Mouse (Mus musculus) mouse trophoblast stem cell (cell line): ENCODE measurements around the gene Zbtb16.

Experiments used
- in situ Hi-C, 2 experiments: fragments of 300-500 bp; cut with MseI, MboI; formaldehyde crosslinking; loops; 2 replicates in 1 of 2; 3 replicates in 1 of 2; pipeline ENCODE4 v1.15.1; 2025

The Zbtb16 gene

DNA sequence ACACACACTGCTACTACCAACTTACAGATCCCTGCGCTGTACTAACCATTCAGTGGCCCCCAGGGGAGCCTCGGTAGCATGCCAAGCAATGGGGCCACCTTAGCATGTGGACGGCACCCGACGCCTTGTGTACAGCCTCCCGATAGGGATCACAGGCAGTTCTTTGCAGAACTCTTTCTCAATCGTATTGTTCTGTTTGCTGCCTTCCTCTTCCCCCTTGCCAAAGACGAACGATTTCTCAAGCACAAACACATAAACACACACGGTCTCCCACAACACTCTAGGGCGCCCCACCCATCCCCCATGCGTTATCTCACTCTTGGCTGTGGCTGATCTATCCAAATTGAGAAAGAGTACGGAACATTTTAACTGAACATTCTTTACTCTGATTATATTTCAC lies 91.1 kb downstream of the Zbtb16 start:
- in situ Hi-C loops = no loop called here

DNA sequence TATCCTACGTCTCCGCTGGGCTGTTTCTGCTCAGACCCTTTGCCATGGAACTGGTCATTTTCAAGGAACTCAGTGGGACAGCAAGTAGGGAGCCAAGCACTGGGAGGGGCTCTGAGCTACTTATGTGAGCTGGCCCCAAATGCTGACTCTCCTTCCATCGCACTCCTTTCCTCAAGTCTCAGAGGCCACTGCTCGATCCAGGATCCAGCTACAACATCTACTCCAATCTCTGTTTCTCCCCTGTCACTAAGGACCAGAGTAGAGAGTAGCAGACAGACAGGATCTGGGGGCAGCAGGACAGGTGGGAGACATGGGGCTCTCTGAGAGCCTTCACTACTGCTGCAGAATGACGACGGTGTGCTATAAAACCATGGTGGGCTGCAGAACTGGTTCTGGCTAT lies 91.6 kb downstream of the Zbtb16 start:
- in situ Hi-C loops = no loop called here

DNA sequence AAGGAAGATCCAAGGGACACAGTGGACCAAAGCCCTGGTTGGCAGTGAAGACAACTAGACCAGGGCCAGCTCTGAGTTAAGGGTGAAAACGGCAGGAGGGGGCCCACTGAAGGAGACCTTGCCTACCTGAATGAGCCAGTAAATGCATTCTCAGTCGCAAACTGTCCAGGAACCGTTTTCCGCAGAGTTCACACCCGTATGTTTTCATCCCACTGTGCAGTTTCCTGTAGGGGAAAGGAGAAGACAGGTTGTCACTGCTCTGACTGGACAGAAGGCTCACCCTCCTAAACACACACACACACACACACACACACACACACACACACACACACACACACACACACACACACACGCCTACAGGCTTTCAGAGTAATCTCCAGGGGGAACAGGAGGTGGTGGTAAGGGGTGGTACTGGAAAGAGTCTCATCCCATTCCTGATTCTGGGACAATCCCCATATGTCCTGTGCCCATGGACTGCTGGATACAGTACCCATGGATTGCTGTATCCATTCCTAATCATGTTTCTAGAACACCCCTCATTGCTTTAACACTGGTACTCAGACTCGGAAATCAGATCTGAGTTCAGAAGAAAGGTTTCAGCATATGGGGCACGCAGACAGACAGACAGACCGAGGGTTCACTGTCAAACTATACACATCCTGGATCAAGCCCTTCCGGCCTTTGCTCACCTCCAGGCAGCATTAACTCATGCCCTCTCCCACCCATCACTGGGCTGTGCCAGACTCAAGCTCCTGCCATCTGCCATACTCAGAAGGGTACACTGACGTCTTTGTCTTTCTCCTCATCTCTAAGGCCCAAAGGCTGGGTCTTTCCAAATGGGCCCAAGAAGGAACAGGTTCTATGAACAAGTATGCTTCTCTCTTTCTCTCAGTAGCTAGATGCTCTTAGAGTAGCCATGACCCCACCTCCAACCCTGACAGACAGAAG lies 92.4 kb downstream of the Zbtb16 start:
- in situ Hi-C loops = no loop called here

DNA sequence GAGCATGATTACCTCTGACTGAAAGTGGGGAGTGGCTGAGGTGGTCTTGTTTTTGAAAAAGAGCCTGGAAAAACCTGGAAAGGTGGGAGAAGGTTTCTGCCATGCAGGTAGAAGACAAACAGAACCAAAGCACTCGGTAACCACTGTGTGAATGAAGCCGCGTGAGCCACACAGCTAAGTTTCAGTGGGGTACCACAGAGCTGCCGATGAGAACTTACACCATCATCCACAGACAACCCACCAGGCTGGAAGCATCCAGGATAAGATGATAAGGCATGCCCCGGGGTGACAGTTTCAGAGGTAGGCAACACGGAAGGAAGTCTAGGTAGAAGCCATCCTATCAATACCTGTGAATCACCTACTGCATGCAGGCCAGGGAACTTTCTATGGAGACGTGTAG lies 93.9 kb downstream of the Zbtb16 start:
- in situ Hi-C loops = no loop called here

DNA sequence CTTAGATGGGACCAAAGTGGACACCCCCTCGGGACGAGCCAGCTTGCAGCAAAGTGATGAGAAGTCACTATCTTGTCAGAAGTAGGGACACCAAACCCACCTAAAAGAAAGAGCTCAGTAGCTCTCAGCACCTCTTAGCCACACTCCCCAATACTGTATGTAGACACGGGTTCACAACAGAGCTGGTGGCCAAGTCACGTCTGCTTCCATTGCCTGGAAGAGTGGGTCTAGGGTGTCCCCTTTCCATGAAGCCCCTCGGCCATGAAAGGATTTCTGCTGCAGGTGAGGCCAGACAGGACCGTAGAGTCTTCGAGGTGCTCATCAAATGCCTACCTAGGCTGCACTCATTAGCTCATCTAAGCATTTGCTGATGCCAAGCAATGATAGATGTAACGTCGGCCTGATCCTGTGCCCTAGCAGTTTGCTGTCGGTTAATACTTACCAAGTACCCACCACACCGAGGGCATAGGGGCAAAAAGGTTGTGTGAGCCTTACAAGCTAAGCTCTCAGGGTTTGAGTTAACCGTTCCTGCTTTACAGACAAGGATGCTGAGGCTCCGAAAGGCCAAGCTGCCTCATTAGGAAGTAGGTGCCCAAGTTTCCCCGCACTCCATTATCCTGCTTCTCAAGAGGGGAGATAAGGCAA lies 94.5 kb downstream of the Zbtb16 start:
- in situ Hi-C loops = no loop called here

DNA sequence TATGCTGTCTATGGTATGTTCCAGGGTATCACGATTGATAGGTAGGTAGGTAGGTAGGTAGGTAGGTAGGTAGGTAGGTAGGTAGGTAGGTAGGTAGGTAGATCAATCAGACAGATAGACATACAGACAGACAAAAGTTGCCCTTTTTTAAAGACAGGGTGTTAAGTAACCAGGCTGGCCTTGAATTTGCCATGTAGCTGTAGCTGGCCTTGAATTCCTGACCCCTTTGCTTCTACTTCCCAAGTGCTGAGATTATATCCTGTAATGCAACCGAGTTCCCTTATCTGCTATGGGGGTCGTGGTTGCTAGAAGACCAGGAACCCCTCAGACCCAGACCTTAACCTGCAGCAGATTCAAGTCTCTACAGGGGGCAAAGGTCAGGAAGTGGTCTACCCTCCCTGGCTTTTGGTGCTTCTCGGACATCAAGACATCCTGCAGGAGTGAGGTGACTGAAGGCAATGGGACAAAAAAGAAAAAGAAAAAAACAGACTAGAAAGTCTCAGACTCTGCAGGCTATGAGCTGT lies 95.2 kb downstream of the Zbtb16 start:
- in situ Hi-C loops = no loop called here

DNA sequence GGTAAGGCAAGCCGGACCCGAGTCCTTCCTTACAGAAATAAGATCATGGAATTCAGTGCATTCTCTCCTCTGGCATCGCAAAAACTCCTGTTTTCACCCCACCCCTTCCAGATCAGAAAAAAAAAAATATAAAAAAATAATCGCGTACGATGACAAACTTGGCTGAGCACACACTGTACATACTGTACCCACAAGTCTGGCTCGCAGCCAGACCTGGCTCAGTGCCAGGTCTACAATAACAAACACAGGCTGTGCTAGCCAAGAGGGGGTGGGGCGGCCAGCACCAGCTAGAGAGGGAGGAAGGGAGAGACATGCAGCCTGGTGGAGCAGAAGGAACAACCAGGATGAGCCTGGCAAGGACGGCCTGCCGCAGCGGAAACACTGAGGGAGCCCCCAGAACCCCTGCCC lies 95.9 kb downstream of the Zbtb16 start:
- in situ Hi-C loops = no loop called here

DNA sequence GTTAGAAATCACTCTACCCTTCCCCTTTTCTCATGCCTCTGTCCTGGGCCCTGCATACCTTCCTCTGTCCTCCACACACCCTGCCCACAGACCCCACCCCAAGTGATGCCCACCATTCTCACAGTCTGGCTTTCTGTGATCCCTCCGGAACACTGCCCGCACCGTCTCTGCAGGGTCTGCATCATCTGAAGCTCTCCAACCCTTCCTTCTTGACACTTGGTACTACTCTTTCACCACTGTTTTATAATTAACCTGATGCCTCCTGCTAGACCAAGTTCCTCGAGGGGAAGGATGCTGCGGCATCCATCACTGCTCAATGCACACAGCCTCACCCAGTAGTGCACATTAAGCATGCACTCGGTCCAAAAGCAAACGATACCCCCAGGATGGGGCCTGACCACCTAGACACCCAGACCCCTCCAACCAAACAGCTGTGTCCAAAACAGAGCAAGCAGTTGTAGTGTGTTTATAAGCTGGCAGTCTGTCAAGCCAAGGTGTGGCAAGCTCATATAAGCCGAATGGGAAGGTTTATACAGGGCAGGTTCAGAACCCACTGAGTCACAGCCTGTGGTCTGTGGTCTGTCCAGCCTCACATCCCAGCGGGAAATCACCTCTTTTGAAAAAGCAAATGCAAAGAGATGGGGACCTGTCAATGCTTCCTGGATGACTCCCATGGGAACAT lies 97.1 kb downstream of the Zbtb16 start:
- in situ Hi-C loops = no loop called here

DNA sequence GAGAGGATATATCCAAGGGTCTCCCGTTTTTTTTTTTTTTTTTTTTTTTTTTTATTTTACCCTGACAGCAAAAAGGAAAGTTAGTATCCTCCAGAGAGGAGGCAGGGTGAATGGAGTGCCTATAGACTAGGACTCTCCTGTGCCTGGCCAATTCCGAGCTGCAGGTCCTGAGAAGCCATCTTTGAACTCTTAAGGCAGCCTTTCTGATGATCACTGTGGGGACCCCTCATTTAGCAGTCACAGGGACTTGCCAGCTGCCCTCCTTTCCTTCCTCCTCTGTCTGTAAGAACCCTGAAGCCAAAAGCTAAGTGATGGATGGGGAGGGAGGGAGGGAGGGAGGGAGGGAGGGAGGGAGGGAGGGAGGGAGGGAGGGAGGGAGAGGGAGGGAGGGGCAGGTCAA lies 98.1 kb downstream of the Zbtb16 start:
- in situ Hi-C loops = no loop called here

DNA sequence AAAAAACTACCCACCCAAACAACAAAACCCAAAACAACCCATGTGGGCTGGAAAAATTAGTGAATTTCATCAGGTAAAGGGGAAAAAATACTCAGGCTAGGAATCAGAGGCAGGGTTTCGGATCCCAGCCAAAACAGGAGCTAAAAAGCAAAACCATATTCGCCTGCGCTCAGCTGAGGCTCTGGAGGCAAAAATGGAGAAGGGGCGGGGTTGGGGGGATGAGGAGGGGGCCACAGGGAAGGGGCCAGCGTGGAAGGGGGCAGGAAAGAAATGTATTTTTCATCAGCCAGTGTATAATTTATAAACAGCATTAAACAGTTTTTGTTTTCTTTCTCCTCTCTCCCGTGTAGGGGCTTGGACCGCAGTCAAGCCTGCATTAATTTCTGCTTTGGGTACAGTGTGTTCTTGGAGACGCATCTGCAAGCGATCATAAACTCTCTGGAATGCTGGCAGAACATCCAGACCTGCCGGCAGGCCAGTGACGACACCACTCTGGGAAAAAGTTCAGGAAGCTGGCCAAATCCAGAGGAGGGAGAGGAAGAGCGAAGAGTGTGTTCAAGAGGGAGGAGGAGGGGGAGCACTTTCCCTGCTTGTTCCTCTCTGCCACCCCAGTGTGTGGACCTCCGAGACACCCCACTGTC lies 98.7 kb downstream of the Zbtb16 start:
- in situ Hi-C loops = no loop called here

DNA sequence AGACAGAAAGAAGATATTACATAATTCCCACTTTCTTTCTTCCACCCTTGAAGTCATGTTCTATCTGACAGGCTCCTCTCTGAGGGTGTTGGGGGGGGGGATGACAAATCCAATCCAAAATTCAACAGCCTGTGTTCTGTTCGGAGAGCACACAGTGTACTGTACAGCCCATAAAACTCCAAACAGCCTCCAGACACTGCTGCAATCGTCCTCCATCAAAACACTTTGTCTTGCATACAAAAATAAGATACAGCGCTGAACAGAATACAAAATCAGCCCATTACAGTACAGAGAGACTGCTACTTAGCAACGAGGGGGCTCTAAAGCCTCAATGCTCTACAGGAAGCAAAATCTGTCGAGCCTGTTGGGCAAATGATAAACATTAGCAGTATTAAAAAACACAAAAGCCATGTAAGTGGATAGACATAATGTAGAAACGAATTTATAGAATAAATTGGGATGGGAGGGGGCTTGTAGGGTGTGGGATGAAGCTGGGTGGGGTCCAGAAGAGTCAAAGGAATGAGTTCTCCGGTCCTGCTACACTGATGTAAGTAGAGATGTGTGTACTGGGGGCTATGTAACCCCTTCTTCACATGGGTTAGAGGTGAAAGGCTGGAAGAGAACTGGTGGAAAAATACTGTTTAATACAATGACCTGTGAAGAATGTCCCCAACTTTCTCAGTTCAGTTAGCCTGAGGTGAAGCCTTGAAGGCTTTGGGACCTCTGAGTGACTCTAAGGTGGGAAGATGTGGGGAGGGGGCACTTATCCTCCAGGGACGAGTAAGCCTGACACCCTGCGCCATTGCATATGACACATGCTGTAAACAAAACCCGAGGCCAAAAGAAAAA lies 99.4 kb downstream of the Zbtb16 start:
- in situ Hi-C loops = no loop called here

DNA sequence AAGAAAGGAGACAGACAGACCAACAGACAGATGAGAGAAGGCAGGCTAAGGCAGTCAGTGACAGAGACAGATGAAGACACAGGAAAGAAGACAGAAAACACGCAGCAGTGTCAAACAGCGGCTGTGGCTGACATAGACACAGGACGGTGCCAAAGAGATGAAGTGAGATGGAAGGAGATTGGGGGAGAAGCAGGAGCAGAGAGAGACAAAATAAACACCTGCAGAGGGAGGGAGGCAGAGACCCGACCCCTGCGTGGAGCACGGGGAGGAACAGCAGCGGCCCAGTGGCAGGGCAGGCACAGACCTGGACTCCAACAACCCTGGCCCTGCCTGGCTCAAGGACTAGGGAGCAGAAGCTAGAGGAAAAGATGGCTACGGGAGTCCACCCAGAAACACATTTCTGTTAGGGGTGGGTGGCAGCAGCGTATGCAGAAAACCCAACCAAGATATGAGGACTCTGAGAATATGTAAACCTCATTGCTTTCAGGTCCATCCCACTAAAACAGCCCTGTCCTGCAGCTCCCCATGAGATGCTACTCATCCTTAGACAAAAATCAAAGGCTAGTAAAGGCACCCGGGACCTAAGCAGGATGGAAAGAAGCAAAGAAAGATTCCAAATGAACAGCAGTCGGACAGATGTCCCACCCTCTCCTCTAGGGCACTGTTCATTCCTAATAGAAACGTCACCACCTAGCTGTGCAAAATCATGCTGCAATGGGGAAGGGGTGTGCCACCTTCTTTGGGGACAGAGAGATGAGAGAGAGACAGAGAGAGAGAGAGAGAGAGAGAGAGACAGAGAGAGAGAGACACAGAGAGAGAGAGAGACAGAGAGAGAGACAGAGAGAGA lies 100.3 kb downstream of the Zbtb16 start:
- in situ Hi-C loops = no loop called here

DNA sequence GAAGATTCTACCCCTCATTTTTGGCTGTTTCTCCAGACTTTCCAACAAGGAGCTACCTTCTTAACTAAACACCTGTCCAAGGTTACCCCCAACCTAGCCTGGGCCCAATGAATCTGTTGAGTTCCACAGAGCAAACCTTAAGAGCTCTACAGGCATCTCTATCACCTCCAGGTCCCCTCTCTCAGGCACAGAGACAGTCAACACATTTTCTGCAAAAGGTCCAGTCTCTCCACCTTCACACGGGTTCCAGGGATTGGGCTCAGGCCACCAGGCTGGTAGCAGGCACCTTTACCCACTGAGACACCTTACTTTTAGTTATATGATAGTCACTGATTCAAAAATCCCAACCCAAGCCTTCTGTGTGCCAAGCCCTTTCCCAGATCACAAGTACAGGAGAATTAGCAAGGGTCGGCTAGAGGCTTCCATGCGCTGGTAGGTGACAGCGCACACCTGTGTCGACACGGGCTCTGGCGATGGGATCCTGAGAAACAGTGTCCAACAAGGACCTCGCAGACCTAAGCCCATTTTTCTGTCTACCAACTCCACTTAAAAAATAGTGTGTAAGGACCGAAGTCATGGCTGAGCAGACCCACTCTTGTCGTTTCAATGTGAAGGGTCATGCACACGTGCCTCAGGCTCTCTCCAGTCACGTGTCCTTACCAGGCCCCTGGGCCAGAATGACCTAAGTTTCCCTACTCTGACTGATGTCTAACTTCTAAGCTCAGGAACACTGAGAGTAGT lies 101.1 kb downstream of the Zbtb16 start:
- in situ Hi-C loops = no loop called here

DNA sequence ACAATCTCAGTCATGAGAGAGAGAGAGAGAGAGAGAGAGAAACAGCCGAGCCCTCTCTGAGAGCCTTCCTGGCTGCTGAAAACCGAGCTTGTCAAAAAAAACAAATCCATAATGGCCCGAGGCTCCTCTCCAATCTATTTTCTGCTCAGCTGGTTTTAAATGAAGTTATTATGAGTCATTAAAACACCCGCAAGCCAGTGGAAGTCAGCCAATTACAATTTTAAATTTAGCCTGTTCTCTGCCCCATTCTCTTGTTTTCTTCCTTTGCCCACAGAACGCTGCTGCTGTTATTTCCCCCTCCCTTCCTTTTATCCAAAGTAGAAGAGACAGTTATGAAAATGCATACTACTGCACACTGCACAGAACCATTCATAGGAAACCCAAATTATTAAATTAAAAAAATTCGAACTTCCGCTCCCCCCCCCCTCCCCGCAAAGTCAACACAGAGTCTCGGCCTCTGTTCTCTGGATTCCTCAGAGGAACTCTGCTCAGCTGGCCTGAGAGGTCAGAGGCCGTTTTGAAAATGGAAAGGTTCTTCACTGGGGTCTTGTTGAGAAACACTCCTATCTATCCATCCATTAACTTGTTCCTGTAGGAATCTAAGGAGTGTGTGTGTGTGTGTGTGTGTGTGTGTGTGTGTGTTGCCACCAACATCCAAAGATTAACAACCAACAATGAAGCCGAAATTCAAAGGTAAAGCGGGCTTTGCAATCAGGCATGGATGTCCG lies 102.0 kb downstream of the Zbtb16 start:
- in situ Hi-C loops = no loop called here

DNA sequence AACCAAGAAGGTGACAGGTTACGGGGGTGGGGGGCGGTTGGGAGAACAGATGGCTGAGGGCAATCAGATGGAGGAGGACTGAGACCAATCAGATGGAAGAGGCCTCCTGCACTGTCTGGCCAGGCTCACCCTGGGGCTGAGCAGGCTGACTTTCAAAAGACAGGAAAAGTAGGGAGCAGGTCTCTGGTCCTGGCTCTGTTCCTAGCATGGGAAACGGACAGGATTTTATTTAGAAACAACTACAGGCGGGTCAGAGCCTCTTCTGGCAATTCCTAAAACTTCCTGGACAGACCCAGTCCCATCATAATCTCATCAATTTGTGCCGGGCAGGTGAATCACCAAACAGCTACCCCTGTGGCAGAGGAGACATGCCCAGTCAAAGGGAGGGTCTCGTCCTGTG lies 102.9 kb downstream of the Zbtb16 start:
- in situ Hi-C loops = no loop called here

DNA sequence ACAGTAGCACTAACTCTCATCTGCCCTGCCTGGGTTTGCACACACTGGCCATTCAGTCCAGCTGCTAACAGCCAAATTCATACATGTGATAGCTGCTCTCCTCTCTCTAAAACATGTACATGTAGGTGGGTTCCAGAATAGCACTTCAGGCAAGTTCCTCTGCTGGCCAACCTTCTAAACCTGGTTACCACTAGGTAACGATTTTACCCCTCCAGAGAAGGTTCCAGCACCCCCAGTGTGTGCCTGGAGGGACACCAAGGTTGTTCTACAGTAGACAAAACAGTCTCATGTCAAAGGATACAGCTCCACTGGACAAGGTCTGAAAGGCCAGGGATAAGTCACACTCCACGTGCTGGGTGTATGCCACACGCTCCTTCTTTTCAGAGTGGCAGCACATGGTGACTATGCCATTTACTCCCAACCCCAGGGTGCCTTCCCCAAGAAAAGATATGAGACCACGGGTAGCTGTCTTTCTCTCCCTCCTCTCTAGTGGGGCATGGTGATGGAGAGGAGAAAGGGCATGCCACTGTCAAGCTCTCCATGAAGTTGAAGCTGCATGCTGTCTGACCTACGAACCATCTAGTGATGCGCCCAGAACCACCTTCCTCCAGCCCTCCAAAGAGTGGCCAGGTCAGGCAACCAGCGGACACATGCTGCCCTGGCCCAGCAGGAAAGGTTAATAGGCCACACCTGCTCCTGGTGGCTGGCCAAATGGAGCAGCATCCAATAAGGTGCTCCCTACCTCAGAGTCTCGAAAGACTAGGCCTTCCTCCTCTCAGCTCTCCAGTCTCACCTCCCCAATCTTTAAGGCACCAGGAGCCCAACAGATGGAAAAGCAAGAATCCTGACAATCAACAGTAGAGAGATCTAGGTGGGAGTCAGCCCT lies 104.1 kb downstream of the Zbtb16 start:
- in situ Hi-C loops = no loop called here

DNA sequence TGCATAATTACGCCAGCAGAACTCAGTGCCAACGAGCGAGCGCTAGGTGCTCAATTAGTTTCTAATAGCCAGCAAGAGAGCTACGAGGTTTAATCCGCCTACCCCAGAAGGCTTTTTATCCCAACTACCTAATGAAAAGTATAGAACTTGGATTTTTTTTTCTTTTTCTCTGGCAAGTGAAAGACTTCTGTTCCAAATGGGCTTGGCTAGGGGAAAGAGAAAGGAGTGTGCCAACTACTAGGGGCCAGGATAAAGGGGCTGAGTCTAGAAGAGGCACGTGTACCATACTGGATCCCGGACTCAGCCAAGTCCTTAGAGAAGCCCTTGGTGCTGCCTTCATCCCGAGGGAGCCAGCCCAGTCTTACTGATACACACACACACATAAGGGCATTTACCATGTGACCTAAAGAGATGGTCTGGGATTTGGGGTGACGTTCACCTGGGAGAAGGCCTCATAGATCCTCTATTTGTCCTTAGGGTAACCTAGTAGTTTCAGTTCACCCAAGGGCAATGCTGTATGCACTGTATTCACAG lies 105.5 kb downstream of the Zbtb16 start:
- in situ Hi-C loops = no loop called here
